Mouse (Mus musculus) heart, embryonic 11.5 days (tissue): ENCODE data around the gene Ppfibp2. TPM values are rescaled to one million over a fixed set of nuclear protein-coding genes. Genes with fewer than 3 reads are reported as not detected.

Source experiments
- ATAC-seq: fragments of 200-750 bp; cut with Nextera tagmentation; replicated peaks from 2 replicates; pipeline ENCODE4 v1.8.0; 2017; ENCODE audit warnings: moderate library complexity; ENCODE audit not compliant: insufficient number of reproducible peaks, low FRiP score, low TSS enrichment
- H3K27ac ChIP-seq: fragments of 300-500 bp; sonication (generic); 2 replicates; pipeline ENCODE4 v1.5.1; 2014; ENCODE audit warnings: mild to moderate bottlenecking, low read depth, low read length
- H3K27me3 ChIP-seq: fragments of 300-500 bp; sonication (generic); 2 replicates; pipeline ENCODE4 v1.6.1; 2014; ENCODE audit warnings: mild to moderate bottlenecking, low read length, mixed read lengths; ENCODE audit not compliant: control insufficient read depth, insufficient read depth
- H3K36me3 ChIP-seq: fragments of 300-500 bp; sonication (generic); 2 replicates; pipeline ENCODE4 v1.6.1; 2014; ENCODE audit warnings: mild to moderate bottlenecking, low read length, moderate library complexity, mixed read lengths; ENCODE audit not compliant: control insufficient read depth, insufficient read depth
- H3K4me1 ChIP-seq: fragments of 300-500 bp; sonication (generic); 2 replicates; pipeline ENCODE4 v1.6.1; 2014; ENCODE audit warnings: low read length; ENCODE audit not compliant: control insufficient read depth, insufficient read depth
- H3K4me2 ChIP-seq: fragments of 300-500 bp; sonication (generic); 2 replicates; pipeline ENCODE4 v1.6.1; 2014; ENCODE audit warnings: mild to moderate bottlenecking, moderate library complexity
- H3K4me3 ChIP-seq: fragments of 300-500 bp; sonication (generic); 2 replicates; pipeline ENCODE4 v1.5.1; 2014; ENCODE audit warnings: low read depth, low read length
- H3K9ac ChIP-seq: fragments of 300-500 bp; sonication (generic); 2 replicates; pipeline ENCODE4 v1.6.1; 2014; ENCODE audit warnings: mild to moderate bottlenecking, low read depth, low read length, moderate library complexity
- H3K9me3 ChIP-seq: fragments of 300-500 bp; sonication (generic); replicated peaks from 2 replicates; pipeline ENCODE4 v1.6.1; 2016; ENCODE audit warnings: low read length; ENCODE audit not compliant: control insufficient read depth
- WGBS: fragments of 180-500 bp; shearing (Covaris S2); extraction: QIAGEN DNeasy Blood & Tissue Kit; methylation state at CpG from one replicate; pipeline ENCODE4 v1.1.7; 2014; ENCODE audit not compliant: insufficient replicate concordance; 5-methylcytosine and 5-hydroxymethylcytosine counted together
- polyA plus RNA-seq: library from polyadenylated mRNA; unstranded; fragments of >200 nt; fragmentation: Nextera tagmentation; extraction: Ambion mirVana; gene quantifications from 2 replicates; pipeline ENCODE4 v1.2.1, GENCODE M21; 2014

Ppfibp2 gene
- polyA plus RNA-seq, 1 experiment from 2014 or later = 6.3 TPM

DNA sequence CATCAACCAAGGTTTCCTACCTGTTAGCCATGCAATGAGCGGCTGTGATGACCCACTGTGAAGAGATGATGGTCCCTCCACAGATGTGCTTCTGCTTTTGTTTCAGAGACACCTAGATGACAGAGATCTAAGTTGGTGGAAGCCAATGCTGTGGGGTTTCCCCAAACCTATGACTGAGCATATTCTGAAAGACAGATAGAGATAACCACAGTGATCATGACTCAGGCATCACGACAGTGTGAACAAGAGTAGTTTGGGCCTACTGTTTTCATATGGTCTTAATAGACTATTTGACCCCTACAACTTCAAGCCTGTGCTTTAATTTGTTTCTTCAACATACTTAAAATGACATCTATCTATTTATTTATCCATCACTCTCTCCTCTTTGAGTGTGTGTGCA, 201.5 kb downstream of the Ppfibp2 start:
- Histone ChIP-seq H3K27ac (no peak overlapping the region), H3K36me3 (no peaks in the 10 kb centered on the region), H3K27me3 (no peaks in the 10 kb centered on the region), H3K9ac (no peak overlapping the region), H3K9me3 (no peaks in the 10 kb centered on the region), H3K4me2 (no peak overlapping the region), H3K4me3 (no peak overlapping the region), H3K4me1 (no peaks in the 10 kb centered on the region)
- 81% methylated on average over 2 of the region's 2 CpGs for WGBS
- no peak for ATAC-seq

Other genes starting within 250 kb of the Ppfibp2 start
- 1.0 and 1.3 TPM in 2 replicates for gene Syt9, start 224.5 kb upstream of the Ppfibp2 start, polyA plus RNA-seq
- 7.3 and 8.2 TPM in 2 replicates for gene Olfml1, start 27.8 kb upstream of the Ppfibp2 start, polyA plus RNA-seq
- not detected in 2 replicates for gene 5330417H12Rik, start 30.0 kb downstream of the Ppfibp2 start, polyA plus RNA-seq
- 0.76 and 1.2 TPM in 2 replicates for gene Cyb5r2, start 162.8 kb downstream of the Ppfibp2 start, polyA plus RNA-seq
- not detected in 2 replicates for gene Ovch2, start 206.0 kb downstream of the Ppfibp2 start, polyA plus RNA-seq
- not detected in 2 replicates for gene Olfr467, start 217.1 kb downstream of the Ppfibp2 start, polyA plus RNA-seq
- gene Olfr469, start 230.3 kb downstream of the Ppfibp2 start, polyA plus RNA-seq = not detected in 2 replicates